Mouse (Mus musculus): ENCODE data around the gene Sfxn5.

GRCm38 (mm10) chr6:85320445-85320866 lies 12.8 kb downstream of the Sfxn5 start:
- no peak for TF ChIP-seq POLR2A (IDR thresholded peaks at IDR 0.05; ENCODE audit: borderline replicate concordance, insufficient read depth, low read length)
- TF ChIP-seq CTCF (IDR thresholded peaks at IDR 0.05; ENCODE audit: borderline replicate concordance, insufficient read depth, low read depth, low read length), result no peak
